Mouse (Mus musculus): ENCODE measurements around the gene Urb2.
"Not testable (repeated sequence)": the region's sequence is repeated elsewhere in the genome, so short reads cannot be mapped to it uniquely, and the experiment has no call there.

Gene Urb2

GRCm38 (mm10) chr8:124021237-124022227 lies at the start of gene Urb2, which contains the start of gene Taf5l:
Urb2 (plus strand) TSS chr8:124021508.
Taf5l (minus strand) TSS chr8:124021397.
- DNase-seq (ENCODE audit: low spot score), result peak; percentile 92

GRCm38 (mm10) chr8:123973495-123973894 lies 47.8 kb upstream of the Urb2 start:
- no peak for DNase-seq (ENCODE audit: low spot score)

- no peak for DNase-seq (ENCODE audit: low spot score)
Observed at GRCm38 (mm10) chr8:123977499-123977898, 43.8 kb upstream of the Urb2 start.

- no peak for DNase-seq (ENCODE audit: low spot score)
Observed at GRCm38 (mm10) chr8:123978166-123978838, 43.0 kb upstream of the Urb2 start.

GRCm38 (mm10) chr8:123978926-123979325 lies 42.4 kb upstream of the Urb2 start:
- DNase-seq (ENCODE audit: low spot score), result no peak

GRCm38 (mm10) chr8:123980239-123980638 lies 41.1 kb upstream of the Urb2 start:
- DNase-seq (ENCODE audit: low spot score), result no peak

- no peak for DNase-seq (ENCODE audit: low spot score)
Observed at GRCm38 (mm10) chr8:123981674-123982073, 39.6 kb upstream of the Urb2 start.

- DNase-seq (ENCODE audit: low spot score), result no peak
Observed at GRCm38 (mm10) chr8:123982291-123982793, 39.0 kb upstream of the Urb2 start.

GRCm38 (mm10) chr8:123982826-123983400 lies 38.4 kb upstream of the Urb2 start, which contains the start of gene Abcb10:
Abcb10 (minus strand) TSS chr8:123983122.
- peak; percentile 82 for DNase-seq (ENCODE audit: low spot score)

- no peak for DNase-seq (ENCODE audit: low spot score)
Observed at GRCm38 (mm10) chr8:123988605-123989038, 32.7 kb upstream of the Urb2 start.

- no peak for DNase-seq (ENCODE audit: low spot score)
Observed at GRCm38 (mm10) chr8:123989128-123989527, 32.2 kb upstream of the Urb2 start.

GRCm38 (mm10) chr8:123990277-123991049 lies 30.8 kb upstream of the Urb2 start:
- DNase-seq (ENCODE audit: low spot score), result no peak

- DNase-seq (ENCODE audit: low spot score), result no peak
Observed at GRCm38 (mm10) chr8:123992587-123992986, 28.7 kb upstream of the Urb2 start.

GRCm38 (mm10) chr8:123993597-123993996 lies 27.7 kb upstream of the Urb2 start:
- no peak for DNase-seq (ENCODE audit: low spot score)

GRCm38 (mm10) chr8:123993997-123994396 lies 27.3 kb upstream of the Urb2 start:
- DNase-seq (ENCODE audit: low spot score), result no peak

- no peak for DNase-seq (ENCODE audit: low spot score)
Observed at GRCm38 (mm10) chr8:123999568-123999967, 21.7 kb upstream of the Urb2 start.

GRCm38 (mm10) chr8:124002546-124003108 lies 18.7 kb upstream of the Urb2 start:
- no peak for DNase-seq (ENCODE audit: low spot score)

GRCm38 (mm10) chr8:124007829-124008228 lies 13.5 kb upstream of the Urb2 start:
- DNase-seq (ENCODE audit: low spot score), result no peak

GRCm38 (mm10) chr8:124011580-124011979 lies 9.7 kb upstream of the Urb2 start:
- DNase-seq (ENCODE audit: low spot score), result no peak

- DNase-seq (ENCODE audit: low spot score), result no peak
Observed at GRCm38 (mm10) chr8:124011989-124012586, 9.2 kb upstream of the Urb2 start.

- DNase-seq (ENCODE audit: low spot score), result not testable (repeated sequence)
Observed at GRCm38 (mm10) chr8:124014299-124014698, 7.0 kb upstream of the Urb2 start.

Measured in urinary bladder, postnatal 25 days (tissue).